Mouse (Mus musculus): ENCODE measurements around the gene Ets2.

- TF ChIP-seq CTCF (IDR thresholded peaks at IDR 0.05; ENCODE audit: low read depth, low read length) (no peak), POLR2A (IDR thresholded peaks at IDR 0.05; ENCODE audit: borderline replicate concordance, low read depth, low read length) (no peak)
Measured at GRCm38 (mm10) chr16:95657756-95658155, 44.1 kb upstream of the Ets2 start.

Measured in bone marrow macrophage, adult 2 months (primary cell).